Mouse (Mus musculus) urinary bladder, postnatal 4 days (tissue): Measurements from ENCODE around the gene Pbx2.

ENCODE experiments used
- DNase-seq, 2 experiments: peaks; one replicate each; pipeline ENCODE4 v3.0.0; 2021 to 2022; ENCODE audit warnings: low spot score in 2 of 2

The Pbx2 gene

DNA sequence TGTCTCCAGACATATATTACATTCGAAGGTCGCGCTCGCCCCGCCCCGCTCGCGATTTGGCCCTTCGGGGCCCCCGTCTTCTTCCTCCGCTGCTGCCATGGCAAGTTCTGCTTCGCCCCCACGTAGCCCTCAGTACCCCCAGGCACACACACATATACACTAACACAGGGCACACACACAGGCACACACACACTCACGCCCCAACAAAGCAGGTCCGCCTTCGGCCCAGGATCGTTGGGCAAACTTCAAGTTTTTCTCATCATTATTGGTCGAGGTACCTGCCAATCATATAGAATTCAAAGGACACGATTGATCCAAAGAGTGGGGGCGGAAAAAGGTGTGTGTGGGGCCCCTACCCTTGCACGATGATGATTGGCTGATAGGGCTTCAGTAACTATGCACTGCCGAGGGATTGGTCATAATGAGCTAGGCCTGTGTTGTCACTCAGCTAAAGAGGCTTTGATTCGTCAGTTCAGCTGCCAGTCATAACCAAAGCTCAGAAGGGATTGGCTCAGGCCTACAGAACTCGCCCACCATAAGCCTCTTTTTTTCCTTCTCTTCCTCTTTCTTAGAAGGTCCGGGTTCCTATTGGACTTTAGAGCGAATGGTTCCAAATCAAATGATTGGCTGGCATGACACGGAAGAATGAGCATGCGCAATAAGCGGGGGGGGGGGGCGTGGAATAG is 12.5 kb downstream of the Pbx2 start, which contains the start of gene Rnf5:
Gene Rnf5, minus strand, starts transcription at position 316 of the 686 bp plus-strand sequence.
- DNase-seq, result peak; percentile 97 to 99

- DNase-seq, result peak; percentile 99
Measured at GRCm38 (mm10) chr17:34604061-34604508, 13.0 kb downstream of the Pbx2 start, which contains the start of gene Agpat1. Agpat1 (plus strand) TSS chr17:34604262.

GRCm38 (mm10) chr17:34604511-34605237 is 13.6 kb downstream of the Pbx2 start:
- DNase-seq, result no peak

DNA sequence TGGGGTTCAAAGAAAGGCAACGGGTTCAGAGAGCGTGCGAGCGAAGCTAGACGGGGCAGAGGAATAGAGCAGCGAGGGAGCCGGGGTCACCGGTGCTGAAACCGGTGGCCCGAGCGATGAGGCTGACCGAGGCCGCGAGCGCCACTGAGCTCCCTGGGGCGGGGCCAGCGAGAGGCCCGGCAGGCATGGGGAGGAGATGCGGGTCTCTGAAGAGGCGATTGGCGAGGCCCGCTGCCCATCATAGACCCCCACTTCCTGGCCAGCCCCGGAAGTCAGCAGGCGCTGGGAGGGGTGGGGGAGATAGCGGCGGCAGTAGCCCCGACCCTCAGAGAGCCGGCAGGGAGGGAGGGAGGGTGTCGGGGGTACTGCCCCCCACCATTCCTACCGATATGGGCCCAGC is 14.5 kb downstream of the Pbx2 start:
- DNase-seq, result peak; percentile 95 to 97

DNA sequence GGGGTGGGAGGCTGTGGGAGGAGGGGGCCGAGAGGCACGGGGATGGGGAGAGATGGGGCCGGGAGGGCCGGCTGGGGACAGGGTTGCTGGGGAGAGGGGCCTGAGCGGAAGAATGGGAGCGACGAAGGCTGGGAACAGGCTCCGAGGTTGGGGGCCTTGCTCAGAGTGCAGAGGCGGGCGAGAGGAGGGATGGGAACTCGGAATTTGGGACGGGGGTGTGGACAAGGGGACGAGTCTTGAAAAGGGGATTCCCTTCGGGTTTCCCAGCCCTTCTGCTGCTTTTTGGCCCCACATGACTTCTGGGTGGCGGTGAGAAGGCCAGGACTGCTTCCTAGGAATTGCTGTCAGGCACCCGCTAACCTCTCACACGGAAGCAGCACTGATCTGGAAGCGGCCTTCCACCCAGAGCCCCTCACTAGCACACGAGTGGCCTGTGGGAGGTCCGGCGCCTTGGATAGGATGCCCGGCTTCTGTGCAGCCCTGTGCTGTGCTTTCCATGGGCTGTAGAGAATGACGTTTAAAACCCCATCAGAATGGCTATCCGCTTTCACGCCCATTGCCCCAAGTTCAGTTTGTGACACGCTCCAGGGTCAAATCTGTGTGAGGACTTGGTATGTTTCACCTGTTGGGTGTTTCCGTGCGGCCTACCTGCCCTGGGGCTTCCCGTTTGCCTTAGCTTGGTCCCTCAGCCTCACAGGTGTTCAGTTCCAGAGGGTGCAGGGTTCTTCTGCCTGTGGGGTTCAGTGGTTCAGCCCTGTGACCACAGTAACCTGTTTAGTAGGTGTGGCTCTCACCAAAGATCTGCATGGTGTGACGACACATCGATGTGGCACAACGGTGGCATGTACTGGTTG is 15.3 kb downstream of the Pbx2 start:
- DNase-seq, result no peak

- DNase-seq, result no peak
Measured at GRCm38 (mm10) chr17:34607997-34608396, 16.9 kb downstream of the Pbx2 start.

- DNase-seq, result no peak
Measured at GRCm38 (mm10) chr17:34611050-34611449, 20.0 kb downstream of the Pbx2 start.

DNA sequence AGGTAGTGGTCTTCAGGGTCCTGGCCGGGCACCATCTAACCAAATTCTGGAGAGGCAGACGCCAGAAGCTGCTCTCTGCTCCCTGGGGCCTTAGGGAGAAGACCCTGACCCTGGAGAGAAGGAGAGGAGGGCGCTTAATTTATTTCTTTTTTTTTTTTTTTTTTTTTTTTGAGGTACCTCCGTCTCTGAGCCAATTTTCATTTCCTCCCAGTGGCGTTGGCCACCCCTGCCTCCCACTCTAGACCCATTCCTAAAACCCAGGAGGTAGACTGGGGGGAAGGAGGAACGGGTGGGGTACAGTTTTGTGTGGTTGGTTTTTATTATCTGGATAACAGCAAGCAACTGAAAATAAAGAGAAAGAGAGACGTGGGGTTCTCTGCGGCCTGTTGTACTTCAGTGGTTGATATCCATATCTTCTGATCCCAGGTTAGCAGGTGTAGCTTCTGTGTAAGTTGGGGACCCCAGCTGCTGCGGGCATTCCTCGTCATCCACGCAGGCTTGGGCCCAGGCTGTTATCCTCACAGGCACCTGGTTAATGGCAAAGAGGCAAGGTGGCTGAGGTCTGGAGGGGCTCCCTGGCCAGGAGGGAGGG is 22.1 kb downstream of the Pbx2 start:
- no peak for DNase-seq

- DNase-seq, result no peak
Measured at GRCm38 (mm10) chr17:34613830-34614229, 22.8 kb downstream of the Pbx2 start.

DNA sequence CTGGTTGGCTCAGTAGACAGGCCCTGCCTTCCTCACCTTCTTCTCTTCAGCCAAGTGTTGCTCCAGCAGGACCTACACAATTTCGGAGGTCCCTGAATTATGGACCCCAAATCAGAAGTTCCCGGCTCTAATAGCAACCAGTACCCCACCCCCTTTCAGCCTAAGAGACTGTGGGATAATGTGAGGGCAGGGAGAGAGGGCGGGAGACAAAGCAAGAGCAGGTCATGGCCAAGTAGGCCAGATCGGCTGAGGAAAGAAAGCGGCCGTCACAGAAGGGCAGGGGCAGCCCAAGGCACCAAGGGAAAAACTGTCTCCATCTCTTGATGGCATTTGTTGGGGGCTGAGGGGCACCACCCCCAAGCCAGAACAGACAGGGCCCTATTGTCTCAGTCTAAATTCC is 24.8 kb downstream of the Pbx2 start, which contains the start of gene Egfl8:
Gene Egfl8, minus strand, starts transcription at position 101 of the 400 bp plus-strand sequence.
- DNase-seq, result no peak

DNA sequence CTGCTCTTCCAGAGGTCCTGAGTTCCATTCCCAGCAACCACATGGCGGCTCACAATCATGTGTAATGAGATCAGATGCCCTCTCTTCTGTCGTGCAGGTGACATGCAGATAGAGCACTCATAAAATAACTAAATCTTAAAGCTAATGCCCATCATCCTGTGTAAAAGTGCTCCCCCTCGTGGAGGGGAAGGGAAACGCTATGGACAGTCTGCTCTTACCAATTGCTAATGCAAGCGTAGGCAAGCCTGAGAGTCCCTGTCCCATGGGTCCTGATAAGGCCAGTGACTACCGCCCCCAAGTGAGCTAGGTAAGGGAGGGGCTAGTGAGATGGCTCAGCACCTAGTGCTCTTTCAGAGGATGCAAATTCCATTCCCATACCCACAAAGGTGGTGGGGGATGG is 27.9 kb downstream of the Pbx2 start:
- DNase-seq, result no peak

DNA sequence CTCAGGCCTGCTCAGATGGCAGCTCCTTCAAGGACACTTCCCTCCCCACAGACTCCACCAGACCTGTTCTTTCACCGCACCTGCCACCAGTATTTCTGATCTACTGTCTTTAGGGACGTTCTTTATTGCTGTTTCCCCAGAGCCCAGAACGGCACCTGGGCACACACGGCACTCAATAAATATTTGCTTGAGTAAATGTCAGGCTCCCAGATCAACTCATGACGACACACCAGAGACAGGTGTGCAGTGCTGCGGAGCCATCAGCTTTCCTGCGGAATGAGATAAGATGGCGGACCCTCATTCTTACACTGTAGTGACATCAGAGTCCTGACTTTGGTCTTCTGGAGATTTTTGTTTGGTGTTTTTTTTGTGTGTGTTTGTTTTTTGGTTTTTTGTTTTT is 29.9 kb downstream of the Pbx2 start:
- DNase-seq, result no peak

GRCm38 (mm10) chr17:34623161-34623560 is 32.1 kb downstream of the Pbx2 start:
- no peak for DNase-seq

- DNase-seq, result no peak
Measured at GRCm38 (mm10) chr17:34624981-34625380, 33.9 kb downstream of the Pbx2 start.

GRCm38 (mm10) chr17:34626062-34626772 is 35.2 kb downstream of the Pbx2 start:
- no peak for DNase-seq

DNA sequence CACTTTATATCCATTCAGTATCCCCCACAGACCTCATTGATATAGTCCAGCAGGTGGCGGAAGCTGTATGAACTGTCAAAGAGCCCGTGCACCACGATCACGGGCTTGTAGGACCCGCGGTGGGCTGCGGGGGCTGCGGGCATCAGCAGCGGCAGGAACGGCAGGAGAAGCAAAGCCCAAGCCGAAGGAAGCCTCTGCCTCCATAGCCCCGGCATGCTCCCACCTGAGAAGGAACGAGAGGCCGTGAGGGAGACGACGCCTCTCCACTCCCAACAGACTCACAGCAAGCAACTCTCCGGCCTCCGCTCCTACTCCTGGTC is 35.7 kb downstream of the Pbx2 start:
- DNase-seq, result peak in 1 of 2 experiments; percentile 61

GRCm38 (mm10) chr17:34627093-34627942 is 36.3 kb downstream of the Pbx2 start:
- peak; percentile 84 to 85 for DNase-seq

DNA sequence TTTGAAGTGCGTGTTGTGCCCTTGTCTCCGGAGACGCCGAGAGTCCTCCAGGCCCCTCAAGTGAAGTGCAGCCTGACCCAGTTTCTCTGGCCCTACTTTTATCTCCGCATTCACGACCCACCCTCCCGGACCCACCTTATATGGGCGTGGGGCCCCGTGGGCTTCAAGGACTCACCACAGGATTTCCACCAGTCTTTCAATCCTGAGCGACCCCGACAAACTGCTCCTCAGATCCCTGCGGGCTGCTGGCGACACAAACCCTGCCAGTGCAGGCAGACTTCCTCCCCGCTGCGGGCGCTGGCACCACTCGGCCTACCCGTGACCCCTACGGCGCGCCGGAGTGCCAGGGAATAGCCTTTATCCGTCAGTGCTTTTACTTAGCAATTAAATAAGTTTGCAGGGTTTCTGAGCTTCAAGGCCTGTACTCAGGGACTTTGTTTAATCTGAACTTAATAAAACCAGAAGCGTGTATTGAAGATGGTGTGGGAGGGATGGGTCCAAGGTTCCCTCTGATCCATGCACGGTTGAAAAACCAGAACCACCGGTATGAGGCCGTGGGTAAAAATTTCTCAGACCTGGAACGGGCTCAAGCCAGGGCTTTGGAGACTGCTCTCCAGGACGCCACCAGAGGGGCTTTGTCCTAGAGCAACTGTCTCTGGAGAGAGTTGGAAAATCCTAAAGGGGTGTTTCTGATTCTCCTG is 37.0 kb downstream of the Pbx2 start, which contains the start of gene Ppt2:
Gene Ppt2, minus strand, starts transcription at position 568 of the 701 bp plus-strand sequence.
- DNase-seq, result peak; percentile 51 to 64

- DNase-seq, result no peak
Measured at GRCm38 (mm10) chr17:34628644-34628967, 37.5 kb downstream of the Pbx2 start.
